Mouse (Mus musculus) E14TG2a.4 (cell line): ENCODE measurements around the gene Cyp26a1.

Experiments
- H3K27me3 ChIP-seq: 2 replicates; pipeline ENCODE4 v1.6.1; 2014; ENCODE audit warnings: low read length, control low read depth; ENCODE audit not compliant: insufficient read depth
- H3K36me3 ChIP-seq: 2 replicates; pipeline ENCODE4 v1.6.1; 2014; ENCODE audit warnings: low read length, control low read depth; ENCODE audit not compliant: insufficient read depth
- H3K4me1 ChIP-seq: replicated peaks from 2 replicates; pipeline ENCODE4 v1.6.1; 2014; ENCODE audit warnings: low read depth, low read length, control low read depth
- H3K4me3 ChIP-seq: replicated peaks from 2 replicates; pipeline ENCODE4 v1.5.1; 2014; ENCODE audit warnings: mild to moderate bottlenecking, low read length
- H3K9me3 ChIP-seq: 2 replicates; pipeline ENCODE4 v1.6.1; 2014; ENCODE audit warnings: low read length, control low read depth
- CTCF ChIP-seq: conservative IDR thresholded peaks from 2 replicates; pipeline ENCODE4 v1.5.1; 2014; ENCODE audit warnings: low read length
- NANOG ChIP-seq: IDR thresholded peaks from 2 replicates; pipeline ENCODE4 v1.6.1; 2014; ENCODE audit warnings: borderline replicate concordance, low read length, mixed read lengths
- POU5F1 ChIP-seq: IDR thresholded peaks from 2 replicates; pipeline ENCODE4 v1.6.1; 2014; ENCODE audit warnings: low read length, borderline replicate concordance

Cyp26a1 gene

DNA sequence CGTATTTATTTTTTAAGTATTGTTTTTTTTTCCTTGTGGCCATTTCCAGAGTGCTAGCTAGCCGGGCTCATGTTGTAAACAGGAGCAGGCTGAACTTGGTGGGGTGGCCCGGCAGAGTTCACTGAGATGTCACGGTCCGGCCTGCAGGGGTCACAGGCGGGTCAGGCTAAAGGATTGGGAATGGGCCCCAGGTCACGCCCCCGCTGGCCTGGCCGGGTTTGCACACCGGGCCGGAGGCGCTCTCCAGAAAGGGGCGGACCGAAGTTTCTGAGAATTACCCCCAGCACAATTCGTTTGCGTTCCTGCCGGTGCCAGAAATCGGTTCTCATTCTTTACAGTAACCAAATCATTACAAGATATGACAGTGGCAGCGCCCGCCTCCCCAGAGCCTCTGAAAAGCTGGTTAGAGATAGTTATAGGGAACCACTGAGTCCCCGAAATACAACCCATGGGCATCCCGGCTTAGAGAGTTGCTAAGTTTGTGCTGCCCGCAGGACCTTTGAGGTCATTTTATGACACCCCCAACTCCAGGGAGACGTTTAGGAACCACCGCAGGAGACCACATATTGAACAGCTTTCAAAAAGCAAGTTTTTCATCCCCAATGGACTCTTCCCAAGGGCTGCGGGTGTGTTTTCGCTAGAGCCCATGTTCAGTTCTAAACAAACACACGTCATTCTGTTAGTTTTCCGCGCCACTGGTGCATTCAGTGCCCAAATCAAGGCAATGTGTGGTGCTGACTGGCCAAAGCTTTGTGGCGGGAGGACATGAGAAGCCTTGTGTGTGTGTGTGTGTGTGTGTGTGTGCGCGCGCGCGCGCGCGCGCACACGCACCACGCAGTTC is 1.6 kb upstream of the Cyp26a1 start:
- TF ChIP-seq CTCF = 0 out of 2 replicates have a peak, but pooled peaks have one; percentile 6
- TF ChIP-seq NANOG = no peak
- no peak for TF ChIP-seq POU5F1
- Histone ChIP-seq H3K27me3 (peaks cover 100% of the 10 kb centered on the region), H3K36me3 (no peaks in the 10 kb centered on the region), H3K4me3 (0 out of 2 replicates have a peak overlapping the region, but pooled peaks have one; percentile 29), H3K9me3 (no peaks in the 10 kb centered on the region), H3K4me1 (peaks cover 52% of the 10 kb centered on the region)

- no peaks in the 10 kb centered on the region for H3K36me3 ChIP-seq
- peaks cover 97% of the 10 kb centered on the region for H3K27me3 ChIP-seq
- H3K9me3 ChIP-seq = no peaks in the 10 kb centered on the region
- H3K4me3 ChIP-seq = 0 out of 2 replicates have a peak overlapping the region, but pooled peaks have one; percentile 5
- H3K4me1 ChIP-seq = peaks cover 51% of the 10 kb centered on the region
- no peak for TF ChIP-seq NANOG
- no peak for TF ChIP-seq CTCF
These were observed 829 bp upstream of the Cyp26a1 start for GRCm38 (mm10) chr19:37696603-37697334.

GRCm38 (mm10) chr19:37697335-37697636 is 312 bp upstream of the Cyp26a1 start:
- Histone ChIP-seq H3K4me3 (peak overlapping the region; percentile 72), H3K36me3 (no peaks in the 10 kb centered on the region), H3K27me3 (peaks cover 97% of the 10 kb centered on the region), H3K4me1 (peaks cover 50% of the 10 kb centered on the region), H3K9me3 (no peaks in the 10 kb centered on the region)
- TF ChIP-seq POU5F1 = no peak
- no peak for TF ChIP-seq CTCF
- no peak for TF ChIP-seq NANOG

DNA sequence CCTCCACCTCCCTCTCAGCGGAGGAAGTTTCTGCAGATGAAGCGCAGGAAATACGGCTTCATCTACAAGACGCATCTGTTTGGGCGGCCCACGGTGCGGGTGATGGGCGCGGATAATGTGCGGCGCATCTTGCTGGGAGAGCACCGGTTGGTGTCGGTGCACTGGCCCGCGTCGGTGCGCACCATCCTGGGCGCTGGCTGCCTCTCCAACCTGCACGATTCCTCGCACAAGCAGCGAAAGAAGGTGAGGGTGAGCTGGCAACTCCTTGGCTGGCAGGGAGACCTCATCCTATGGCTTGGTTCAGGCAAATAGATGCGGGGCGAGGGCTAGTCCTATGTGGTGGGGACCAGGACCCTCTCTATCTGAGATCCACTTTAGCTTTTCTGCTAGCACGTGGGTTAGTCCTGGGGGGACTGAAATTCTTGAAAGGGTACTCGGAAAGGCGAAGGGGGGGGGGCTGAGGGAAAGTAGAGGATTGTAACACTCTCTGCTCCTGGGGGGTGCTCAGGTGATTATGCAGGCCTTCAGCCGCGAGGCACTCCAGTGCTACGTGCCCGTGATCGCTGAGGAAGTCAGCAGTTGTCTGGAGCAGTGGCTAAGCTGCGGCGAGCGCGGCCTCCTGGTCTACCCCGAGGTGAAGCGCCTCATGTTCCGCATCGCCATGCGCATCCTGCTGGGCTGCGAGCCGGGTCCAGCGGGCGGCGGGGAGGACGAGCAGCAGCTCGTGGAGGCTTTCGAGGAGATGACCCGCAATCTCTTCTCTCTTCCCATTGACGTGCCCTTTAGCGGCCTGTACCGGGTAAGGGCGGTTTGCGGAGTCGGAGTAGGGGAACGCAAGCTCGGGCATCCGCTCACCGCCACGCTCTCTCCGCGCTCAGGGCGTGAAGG is 919 bp downstream of the Cyp26a1 start:
- no peaks in the 10 kb centered on the region for H3K9me3 ChIP-seq
- peak overlapping the region; percentile 72 for H3K4me3 ChIP-seq
- TF ChIP-seq POU5F1 = no peak
- no peak for TF ChIP-seq NANOG
- TF ChIP-seq CTCF = no peak

GRCm38 (mm10) chr19:37699711-37700110 is 2.1 kb downstream of the Cyp26a1 start:
- Histone ChIP-seq H3K4me3 (no peak overlapping the region), H3K36me3 (no peaks in the 10 kb centered on the region), H3K4me1 (peaks cover 53% of the 10 kb centered on the region), H3K27me3 (peaks cover 90% of the 10 kb centered on the region), H3K9me3 (no peaks in the 10 kb centered on the region)
- no peak for TF ChIP-seq CTCF
- no peak for TF ChIP-seq NANOG
- no peak for TF ChIP-seq POU5F1

More for the DNA sequence above, 919 bp downstream of the Cyp26a1 start:
- Histone ChIP-seq H3K27me3 (peaks cover 97% of the 10 kb centered on the region), H3K4me1 (peaks cover 45% of the 10 kb centered on the region), H3K36me3 (no peaks in the 10 kb centered on the region)

GRCm38 (mm10) chr19:37702377-37703076 is 4.9 kb downstream of the Cyp26a1 start:
- TF ChIP-seq CTCF = no peak
- no peak for TF ChIP-seq NANOG
- TF ChIP-seq POU5F1 = no peak

DNA sequence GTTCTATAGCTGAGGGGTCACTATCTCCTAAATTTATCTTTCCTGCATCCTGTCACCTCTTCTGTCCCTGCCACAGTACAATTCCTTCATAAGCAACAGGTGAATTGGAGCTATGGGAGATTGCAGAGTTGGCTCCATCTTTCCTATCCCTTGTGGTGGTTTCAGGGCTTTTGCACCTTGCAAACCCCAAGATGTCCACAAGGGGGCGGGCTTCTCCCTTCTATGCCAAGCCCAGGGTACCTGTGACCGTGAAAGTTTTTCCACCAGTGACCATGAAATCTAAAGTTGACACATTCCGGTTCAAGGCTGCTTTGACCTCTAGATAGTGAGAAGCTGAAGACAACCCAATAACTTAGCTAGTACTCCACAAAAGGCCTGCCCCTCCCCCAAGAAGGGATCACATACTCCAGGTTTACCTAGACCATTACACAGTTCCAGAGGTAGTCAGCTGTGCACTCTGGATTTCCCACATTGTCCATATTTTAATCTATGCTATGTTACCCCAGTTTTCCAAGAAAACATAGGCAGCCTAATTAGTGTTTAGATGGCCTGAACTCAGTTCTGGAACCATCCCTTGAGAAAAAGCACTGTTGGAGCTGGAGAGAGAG is 6.4 kb downstream of the Cyp26a1 start:
- Histone ChIP-seq H3K4me3 (no peak overlapping the region), H3K4me1 (peaks cover 25% of the 10 kb centered on the region), H3K9me3 (no peaks in the 10 kb centered on the region), H3K36me3 (no peaks in the 10 kb centered on the region), H3K27me3 (peaks cover 88% of the 10 kb centered on the region)
- TF ChIP-seq CTCF (peak; percentile 91), POU5F1 (no peak)

More at GRCm38 (mm10) chr19:37702377-37703076, 4.9 kb downstream of the Cyp26a1 start:
- H3K4me1 ChIP-seq = peaks cover 37% of the 10 kb centered on the region
- no peak overlapping the region for H3K4me3 ChIP-seq
- no peaks in the 10 kb centered on the region for H3K36me3 ChIP-seq
- peaks cover 89% of the 10 kb centered on the region for H3K27me3 ChIP-seq
- H3K9me3 ChIP-seq = no peaks in the 10 kb centered on the region
